Mouse (Mus musculus): Measurements from ENCODE around the gene Simc1.

- no peak for TF ChIP-seq CTCF (IDR thresholded peaks at IDR 0.05; ENCODE audit: low read depth, low read length)
- TF ChIP-seq POLR2A (IDR thresholded peaks at IDR 0.05; ENCODE audit: extremely low read depth, insufficient read depth, low read length), result no peak
Observed at GRCm38 (mm10) chr13:54593617-54594016, 90.0 kb downstream of the Simc1 start.
